Mouse (Mus musculus) adrenal gland, postnatal 25 days (tissue): Measurements from ENCODE around the gene Gm49366. TPM values are rescaled to one million over a fixed set of nuclear protein-coding genes. Genes with fewer than 3 reads are reported as not detected.
"Not testable (repeated sequence)": the region's sequence is repeated elsewhere in the genome, so short reads cannot be mapped to it uniquely, and the experiment has no call there.

Source experiments
- DNase-seq: peaks from one replicate; pipeline ENCODE4 v3.0.0; 2021; ENCODE audit warnings: mixed read lengths
- long read RNA-seq: library from polyadenylated mRNA; stranded (forward); transcript quantifications from one replicate; pipeline ENCODE4 v2.0.0, GENCODE M21; 2021
- total RNA-seq: library from RNA; stranded (reverse); gene quantifications from 2 replicates; pipeline ENCODE4 v1.2.3, GENCODE M21; 2021

Gm49366 gene
- not detected in 2 replicates for total RNA-seq
- long read RNA-seq, partial matches to known transcripts, result 0 of 1 reads
- long read RNA-seq, other reads (novel, unspliced or antisense), result 1 of 1 reads

- peak; percentile 32 for DNase-seq
These were observed at the start of gene Gm49366 for GRCm38 (mm10) chr12:84038691-84039111. TSS of gene Gm49366 (plus strand) at chr12:84038935.

GRCm38 (mm10) chr12:83989378-83989777 lies 49.4 kb upstream of the Gm49366 start:
- DNase-seq, result no peak

- no peak for DNase-seq
These were observed 41.5 kb upstream of the Gm49366 start for GRCm38 (mm10) chr12:83997221-83997620.

- DNase-seq, result no peak
These were observed 40.2 kb upstream of the Gm49366 start for GRCm38 (mm10) chr12:83998341-83999107.

GRCm38 (mm10) chr12:83999237-83999636 lies 39.5 kb upstream of the Gm49366 start:
- peak; percentile 42 for DNase-seq

- DNase-seq, result no peak
These were observed 38.3 kb upstream of the Gm49366 start for GRCm38 (mm10) chr12:84000418-84000817.

- no peak for DNase-seq
These were observed 34.9 kb upstream of the Gm49366 start for GRCm38 (mm10) chr12:84003866-84004265.

- no peak for DNase-seq
These were observed 30.5 kb upstream of the Gm49366 start for GRCm38 (mm10) chr12:84008251-84008650.

GRCm38 (mm10) chr12:84008729-84009128 lies 30.0 kb upstream of the Gm49366 start:
- no peak for DNase-seq

GRCm38 (mm10) chr12:84009171-84009965 lies 29.4 kb upstream of the Gm49366 start, which contains the start of gene Acot1:
TSS of gene Acot1 (plus strand) at chr12:84009490.
- DNase-seq, result peak; percentile 63

GRCm38 (mm10) chr12:84010201-84010600 lies 28.5 kb upstream of the Gm49366 start:
- no peak for DNase-seq

- peak; percentile 80 for DNase-seq
These were observed 27.3 kb upstream of the Gm49366 start for GRCm38 (mm10) chr12:84011251-84012040.

- no peak for DNase-seq
These were observed 25.6 kb upstream of the Gm49366 start for GRCm38 (mm10) chr12:84013130-84013529.

- DNase-seq, result no peak
These were observed 25.0 kb upstream of the Gm49366 start for GRCm38 (mm10) chr12:84013701-84014100.

GRCm38 (mm10) chr12:84020528-84020927 lies 18.2 kb upstream of the Gm49366 start:
- peak; percentile 38 for DNase-seq

- not testable (repeated sequence) for DNase-seq
These were observed 16.5 kb upstream of the Gm49366 start for GRCm38 (mm10) chr12:84022266-84022665.

- no peak for DNase-seq
These were observed 15.5 kb upstream of the Gm49366 start for GRCm38 (mm10) chr12:84023052-84023745.

- DNase-seq, result no peak
These were observed 12.8 kb upstream of the Gm49366 start for GRCm38 (mm10) chr12:84025888-84026287.

GRCm38 (mm10) chr12:84028328-84028727 lies 10.4 kb upstream of the Gm49366 start:
- DNase-seq, result not testable (repeated sequence)

- DNase-seq, result not testable (repeated sequence)
These were observed 9.7 kb upstream of the Gm49366 start for GRCm38 (mm10) chr12:84029043-84029442.

GRCm38 (mm10) chr12:84030659-84031332 lies 7.9 kb upstream of the Gm49366 start:
- DNase-seq, result peak; percentile 70
